Mouse (Mus musculus) liver, embryonic 15.5 days (tissue): ENCODE measurements around the gene Zfp446. TPM values are rescaled to one million over a fixed set of nuclear protein-coding genes. Genes with fewer than 3 reads are reported as not detected.

Source experiments
- ATAC-seq: fragments of 200-750 bp; cut with Nextera tagmentation; 2 replicates; pipeline ENCODE4 v1.8.0; 2017; ENCODE audit warnings: moderate number of reproducible peaks, mild to moderate bottlenecking, moderate library complexity; ENCODE audit not compliant: insufficient read depth
- H3K27ac ChIP-seq: fragments of 300-500 bp; sonication (generic); replicated peaks from 2 replicates; pipeline ENCODE4 v1.5.1; 2015; ENCODE audit warnings: mild to moderate bottlenecking, inconsistent platforms
- H3K27me3 ChIP-seq: fragments of 300-500 bp; sonication (generic); 2 replicates; pipeline ENCODE4 v1.6.1; 2015; ENCODE audit warnings: mild to moderate bottlenecking, inconsistent platforms
- H3K36me3 ChIP-seq: fragments of 300-500 bp; sonication (generic); replicated peaks from 2 replicates; pipeline ENCODE4 v1.6.1; 2015; ENCODE audit warnings: moderate library complexity, mild to moderate bottlenecking, inconsistent platforms
- H3K4me1 ChIP-seq: fragments of 300-500 bp; sonication (generic); replicated peaks from 2 replicates; pipeline ENCODE4 v1.6.1; 2015; ENCODE audit warnings: inconsistent platforms
- H3K4me2 ChIP-seq: fragments of 300-500 bp; sonication (generic); 2 replicates; pipeline ENCODE4 v1.6.1; 2015; ENCODE audit warnings: moderate library complexity, mild to moderate bottlenecking, inconsistent platforms
- H3K4me3 ChIP-seq: fragments of 300-500 bp; sonication (generic); replicated peaks from 2 replicates; pipeline ENCODE4 v1.5.1; 2015; ENCODE audit warnings: mild to moderate bottlenecking, inconsistent platforms
- H3K9ac ChIP-seq: fragments of 300-500 bp; sonication (generic); 2 replicates; pipeline ENCODE4 v1.6.1; 2015; ENCODE audit warnings: moderate library complexity, mild to moderate bottlenecking, inconsistent platforms
- H3K9me3 ChIP-seq: fragments of 300-500 bp; sonication (generic); replicated peaks from 2 replicates; pipeline ENCODE4 v1.6.1; 2016; ENCODE audit warnings: inconsistent platforms
- WGBS: fragments of 180-500 bp; shearing (Covaris S2); methylation state at CpG from one replicate; pipeline ENCODE4 v1.1.7; 2015; ENCODE audit warnings: mixed read lengths; ENCODE audit not compliant: insufficient replicate concordance; 5-methylcytosine and 5-hydroxymethylcytosine counted together
- polyA plus RNA-seq: library from polyadenylated mRNA; unstranded; fragments of >200 nt; fragmentation: Nextera tagmentation; extraction: Ambion mirVana; gene quantifications from 2 replicates; pipeline ENCODE4 v1.2.1, GENCODE M21; 2015

The Zfp446 gene
- polyA plus RNA-seq, 1 experiment from 2014 or later, result 2.2 TPM

DNA sequence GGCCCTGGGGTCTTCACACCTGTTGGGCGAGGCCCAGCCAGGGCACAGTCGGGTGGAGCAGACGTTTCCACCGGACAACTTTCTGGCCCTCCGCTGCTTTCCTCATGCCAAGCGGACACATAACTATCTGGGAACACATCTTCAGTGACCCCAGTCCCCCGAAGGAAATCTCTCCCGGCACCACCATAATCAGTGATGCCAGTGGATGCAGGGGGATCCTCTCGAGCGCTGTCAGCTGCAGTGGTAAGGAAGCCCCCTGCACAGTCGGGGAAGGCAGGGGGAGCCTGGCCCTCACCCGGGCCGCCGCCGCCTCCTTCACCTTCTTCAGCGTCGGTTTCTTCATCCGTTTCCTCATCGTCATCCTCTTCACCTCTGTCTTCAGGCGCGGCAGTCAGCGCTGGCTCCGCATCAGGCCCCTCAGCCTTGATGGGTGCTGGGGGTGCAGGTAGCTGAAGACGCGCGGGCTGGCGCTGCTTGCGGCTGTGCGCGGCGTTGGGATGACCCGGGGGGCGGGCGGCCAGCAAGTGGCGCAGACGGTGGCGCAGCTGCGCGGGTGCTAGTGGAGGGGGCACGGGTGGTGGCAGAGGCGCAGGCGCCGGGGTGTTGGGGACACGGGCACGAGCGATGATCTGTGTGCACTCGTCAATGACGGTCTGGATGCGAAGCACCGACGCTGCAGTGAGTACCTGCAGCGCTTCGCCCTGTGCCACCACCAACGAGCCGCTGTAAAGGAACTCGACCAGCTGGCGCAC is 29.9 kb downstream of the Zfp446 start:
- WGBS, result 83% methylated on average over 57 of the region's 57 CpGs
- H3K4me3 ChIP-seq, result no peak overlapping the region

DNA sequence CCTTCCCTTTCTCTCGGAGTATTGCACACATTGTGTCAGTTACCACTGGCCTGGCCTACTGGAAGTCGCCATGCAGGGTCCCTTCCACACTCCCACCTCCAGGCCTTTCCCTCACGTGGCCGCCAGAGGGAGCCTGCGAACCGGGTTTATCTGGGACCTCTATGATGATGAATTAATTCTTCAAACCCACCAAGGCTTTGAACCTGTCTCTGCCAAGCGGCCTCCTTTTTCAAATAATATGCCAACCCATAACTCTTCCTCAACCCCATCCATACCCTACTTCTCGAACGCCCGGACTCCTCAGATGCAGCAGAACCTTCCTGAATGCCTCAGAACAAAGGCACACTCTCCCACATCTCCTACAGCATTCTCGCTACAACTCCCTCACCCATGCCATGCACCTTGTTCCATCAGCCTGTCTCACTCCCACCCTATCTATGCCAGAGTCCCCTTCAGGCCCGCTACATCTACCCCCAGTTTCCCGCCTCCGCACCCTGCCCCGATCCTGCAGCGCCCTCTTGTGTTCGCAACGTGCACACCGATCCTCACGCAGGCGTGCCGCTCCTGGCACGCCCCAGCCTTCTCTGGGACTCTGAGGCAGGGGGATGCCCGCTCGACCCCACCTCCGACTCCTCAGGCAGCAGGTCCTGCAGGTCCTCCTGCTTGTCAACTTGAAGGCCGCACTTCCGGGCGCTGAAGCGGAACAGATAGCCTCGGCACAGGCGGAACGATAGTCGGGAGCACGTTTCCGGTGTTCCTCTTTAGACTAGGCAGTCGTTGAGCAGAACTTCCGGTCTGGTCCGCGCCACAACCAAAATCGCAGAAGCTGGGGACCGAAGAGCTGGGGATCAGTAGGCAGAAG is 31.7 kb downstream of the Zfp446 start:
- peaks cover 37% of the 10 kb centered on the region for H3K36me3 ChIP-seq

More for the DNA sequence above, 29.9 kb downstream of the Zfp446 start:
- Histone ChIP-seq H3K9ac (no peak overlapping the region), H3K4me2 (no peak overlapping the region), H3K4me1 (peaks cover 24% of the 10 kb centered on the region), H3K27ac (no peak overlapping the region), H3K36me3 (peaks cover 41% of the 10 kb centered on the region), H3K27me3 (no peaks in the 10 kb centered on the region), H3K9me3 (no peaks in the 10 kb centered on the region)
- ATAC-seq, result no peak

DNA sequence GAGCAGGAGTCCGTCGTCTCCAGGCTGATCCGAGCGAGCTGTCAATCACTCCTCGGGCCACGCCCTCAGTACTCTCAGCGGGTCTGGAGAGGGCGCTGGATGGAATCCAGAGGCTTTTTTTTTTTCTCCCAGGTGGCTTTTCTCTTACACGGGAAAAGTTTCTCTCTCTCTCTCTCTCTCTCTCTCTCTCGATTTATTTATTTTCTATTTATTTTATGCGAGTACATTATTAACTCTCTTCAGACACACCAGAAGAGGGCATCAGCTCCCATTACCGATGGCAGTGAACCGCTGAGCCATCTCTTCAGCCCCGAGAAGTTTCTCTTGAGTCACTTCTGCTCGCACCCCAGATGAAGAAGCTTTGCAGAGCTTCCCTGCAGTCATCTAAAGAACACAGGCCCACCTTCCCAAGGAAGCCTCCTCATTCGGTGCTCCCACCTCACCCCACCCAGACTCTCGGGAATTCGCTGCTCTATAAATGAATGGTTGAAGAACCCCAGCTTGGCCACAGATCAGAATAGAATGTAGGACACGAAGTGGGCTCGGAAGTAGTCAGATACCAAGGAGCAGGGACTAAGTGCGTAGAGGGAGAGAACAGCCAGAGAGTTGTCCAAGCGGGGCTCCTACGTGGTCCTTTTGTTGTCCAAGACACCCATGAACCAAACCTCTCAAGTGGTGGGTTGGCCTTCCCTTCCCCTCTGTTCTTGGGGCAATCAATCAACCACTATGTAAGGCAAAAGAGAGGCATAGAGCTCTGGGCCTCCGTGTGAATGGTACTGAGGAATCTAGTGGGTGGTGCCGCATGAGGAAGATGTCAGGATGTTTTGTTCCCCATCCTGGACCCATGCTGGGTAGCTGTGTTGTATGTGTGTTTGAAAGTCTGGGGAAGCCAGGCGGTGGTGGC is 32.6 kb downstream of the Zfp446 start, which contains the start of gene Zbtb45:
Gene Zbtb45 (minus strand): TSS at position 30 of the 904 bp plus-strand sequence.
- Histone ChIP-seq H3K27ac (peak within 1 kb of the TSS; percentile 96), H3K9me3 (no peaks in the 10 kb centered on the region), H3K27me3 (no peaks in the 10 kb centered on the region), H3K36me3 (peaks cover 31% of the 10 kb centered on the region), H3K4me3 (peak within 1 kb of the TSS; percentile 75), H3K4me2 (peak within 1 kb of the TSS; percentile 92), H3K9ac (peak within 1 kb of the TSS; percentile 85), H3K4me1 (peaks cover 36% of the 10 kb centered on the region)
- WGBS, result 15% methylated on average over 26 of the region's 26 CpGs
- peak; percentile 88 for ATAC-seq

More for the DNA sequence above, 31.7 kb downstream of the Zfp446 start:
- Histone ChIP-seq H3K9me3 (no peaks in the 10 kb centered on the region), H3K27ac (peak overlapping the region; percentile 96), H3K4me3 (peak overlapping the region; percentile 75), H3K9ac (peak overlapping the region; percentile 85), H3K4me1 (peaks cover 34% of the 10 kb centered on the region), H3K27me3 (no peaks in the 10 kb centered on the region), H3K4me2 (peak overlapping the region; percentile 92)
- WGBS, result under 1% methylated on average over 42 of the region's 42 CpGs
- ATAC-seq, result peak; percentile 87

DNA sequence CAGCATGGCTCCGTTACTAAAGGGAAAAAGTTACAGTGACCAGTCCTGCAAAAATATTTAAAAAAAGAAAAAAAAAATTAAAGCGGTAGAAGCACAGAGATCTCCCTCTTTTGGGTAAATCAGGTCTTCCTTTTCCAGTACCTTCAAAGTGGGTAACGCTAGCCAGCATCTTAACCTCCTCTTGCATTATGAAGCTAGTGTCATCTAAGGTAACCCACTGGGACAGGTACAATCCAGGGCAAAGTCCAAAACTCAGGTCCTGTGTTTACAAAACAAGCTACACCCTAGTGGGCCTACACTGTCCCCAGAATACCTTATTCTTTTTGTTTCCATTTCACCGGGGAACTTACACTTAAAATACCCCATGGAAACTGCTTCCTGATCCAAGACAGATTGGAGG is 36.0 kb downstream of the Zfp446 start:
- WGBS, result 63% methylated on average over 4 of the region's 4 CpGs
- ATAC-seq, result no peak
- H3K27ac ChIP-seq, result no peak overlapping the region
- H3K9me3 ChIP-seq, result no peaks in the 10 kb centered on the region
- no peak overlapping the region for H3K4me3 ChIP-seq
- H3K9ac ChIP-seq, result no peak overlapping the region
- H3K4me1 ChIP-seq, result peaks cover 49% of the 10 kb centered on the region
- no peak overlapping the region for H3K4me2 ChIP-seq
- H3K27me3 ChIP-seq, result no peaks in the 10 kb centered on the region
- no peaks in the 10 kb centered on the region for H3K36me3 ChIP-seq

DNA sequence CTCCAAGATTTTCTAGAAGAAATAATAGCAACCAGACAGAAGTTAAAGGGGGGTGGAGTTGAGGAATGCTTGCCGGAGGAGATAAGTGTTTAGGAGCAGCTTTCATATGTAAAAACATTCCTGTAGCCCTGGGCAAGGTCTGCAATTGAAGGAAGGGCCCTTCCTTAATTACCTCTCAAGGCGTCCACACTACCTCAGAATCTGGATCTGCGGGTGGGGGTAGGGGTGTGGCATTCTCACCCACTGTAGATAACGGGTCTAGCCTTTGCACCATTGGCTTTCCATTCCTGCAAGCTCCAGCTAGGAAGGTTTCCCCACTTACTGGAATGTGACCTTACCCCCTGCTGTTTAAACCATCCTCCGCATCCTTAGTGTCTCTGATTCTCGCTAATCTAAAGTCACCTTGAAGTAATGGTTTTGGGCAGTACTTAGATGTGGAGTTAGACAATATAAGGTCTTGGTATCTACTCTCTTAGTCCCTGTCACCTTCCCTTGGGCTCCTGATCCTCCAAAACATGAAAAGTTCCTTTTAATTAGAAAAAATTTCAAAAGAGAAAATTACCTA is 36.7 kb downstream of the Zfp446 start:
- no peaks in the 10 kb centered on the region for H3K27me3 ChIP-seq
- H3K36me3 ChIP-seq, result no peaks in the 10 kb centered on the region
- WGBS, result 40% methylated on average over 6 of the region's 6 CpGs
- peaks cover 45% of the 10 kb centered on the region for H3K4me1 ChIP-seq
- H3K9me3 ChIP-seq, result no peaks in the 10 kb centered on the region
- H3K4me3 ChIP-seq, result no peak overlapping the region
- no peak for ATAC-seq
- H3K27ac ChIP-seq, result no peak overlapping the region
- H3K4me2 ChIP-seq, result no peak overlapping the region
- no peak overlapping the region for H3K9ac ChIP-seq

DNA sequence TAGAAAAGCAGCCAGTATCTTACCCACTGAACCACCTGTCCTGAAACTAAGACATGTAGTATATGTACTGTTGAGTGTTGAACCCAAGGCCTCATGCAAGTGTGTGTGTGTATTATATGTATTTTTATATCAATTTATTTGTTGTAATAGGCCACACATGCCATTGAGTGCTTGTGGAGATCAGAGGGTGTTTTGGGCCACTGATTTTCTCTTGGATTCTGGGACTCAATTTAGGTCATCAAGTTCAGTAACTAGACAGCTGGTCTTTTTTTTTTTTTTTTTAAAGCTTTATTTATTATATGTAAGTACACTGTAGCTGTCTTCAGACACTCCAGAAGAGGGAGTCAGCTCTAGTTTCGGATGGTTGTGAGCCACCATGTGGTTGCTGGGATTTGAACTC is 37.6 kb downstream of the Zfp446 start:
- Histone ChIP-seq H3K4me2 (no peak overlapping the region), H3K4me1 (peaks cover 43% of the 10 kb centered on the region), H3K27ac (no peak overlapping the region), H3K9ac (no peak overlapping the region), H3K4me3 (no peak overlapping the region), H3K36me3 (no peaks in the 10 kb centered on the region), H3K27me3 (no peaks in the 10 kb centered on the region), H3K9me3 (no peaks in the 10 kb centered on the region)
- no peak for ATAC-seq
- 63% methylated on average over 1 of the region's 1 CpGs for WGBS

DNA sequence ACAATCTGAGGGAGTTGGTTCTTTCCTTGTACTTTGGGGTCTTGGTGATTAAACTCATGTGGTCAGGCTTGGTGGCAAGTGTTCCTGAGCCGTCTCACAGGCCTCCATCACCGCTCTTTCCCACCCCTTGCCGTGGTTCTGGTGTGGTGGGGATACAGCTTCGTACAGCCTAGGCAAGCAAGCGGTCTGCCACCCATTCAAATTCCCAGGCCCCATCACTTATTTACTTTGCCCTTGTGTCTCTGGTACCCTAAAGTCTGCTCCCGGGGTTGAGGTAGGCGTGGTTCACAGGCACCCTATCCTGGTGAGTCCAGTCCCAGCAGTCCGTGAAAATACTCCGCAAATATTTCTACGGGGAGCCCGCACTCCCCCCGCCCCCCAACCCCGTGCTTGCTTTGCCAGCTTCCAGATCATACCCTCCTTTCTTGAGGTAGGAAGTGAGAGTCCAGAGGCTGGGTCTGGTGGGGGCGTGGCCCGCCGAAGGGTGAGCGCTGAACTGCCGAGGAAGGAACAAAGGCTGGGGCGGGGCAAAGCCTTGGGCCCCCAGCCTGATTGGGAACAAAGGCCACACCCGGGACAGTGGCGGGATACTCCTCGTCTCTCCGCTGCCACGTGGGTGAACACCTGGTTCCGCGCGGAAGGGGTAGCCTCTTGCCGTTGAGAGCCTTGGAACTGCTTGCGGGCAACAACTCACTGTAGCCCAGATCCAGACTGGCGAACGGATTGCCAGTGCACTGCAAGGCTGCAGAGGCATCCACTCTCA is 45.3 kb downstream of the Zfp446 start:
- peak; percentile 17 for ATAC-seq
- H3K9ac ChIP-seq, result peak overlapping the region; percentile 85
- H3K4me3 ChIP-seq, result peak overlapping the region; percentile 89
- H3K4me2 ChIP-seq, result peak overlapping the region; percentile 98
- no peaks in the 10 kb centered on the region for H3K27me3 ChIP-seq
- H3K9me3 ChIP-seq, result no peaks in the 10 kb centered on the region
- H3K27ac ChIP-seq, result peak overlapping the region; percentile 98
- 4% methylated on average over 31 of the region's 31 CpGs for WGBS
- peaks cover 52% of the 10 kb centered on the region for H3K4me1 ChIP-seq
- H3K36me3 ChIP-seq, result peaks cover 27% of the 10 kb centered on the region

DNA sequence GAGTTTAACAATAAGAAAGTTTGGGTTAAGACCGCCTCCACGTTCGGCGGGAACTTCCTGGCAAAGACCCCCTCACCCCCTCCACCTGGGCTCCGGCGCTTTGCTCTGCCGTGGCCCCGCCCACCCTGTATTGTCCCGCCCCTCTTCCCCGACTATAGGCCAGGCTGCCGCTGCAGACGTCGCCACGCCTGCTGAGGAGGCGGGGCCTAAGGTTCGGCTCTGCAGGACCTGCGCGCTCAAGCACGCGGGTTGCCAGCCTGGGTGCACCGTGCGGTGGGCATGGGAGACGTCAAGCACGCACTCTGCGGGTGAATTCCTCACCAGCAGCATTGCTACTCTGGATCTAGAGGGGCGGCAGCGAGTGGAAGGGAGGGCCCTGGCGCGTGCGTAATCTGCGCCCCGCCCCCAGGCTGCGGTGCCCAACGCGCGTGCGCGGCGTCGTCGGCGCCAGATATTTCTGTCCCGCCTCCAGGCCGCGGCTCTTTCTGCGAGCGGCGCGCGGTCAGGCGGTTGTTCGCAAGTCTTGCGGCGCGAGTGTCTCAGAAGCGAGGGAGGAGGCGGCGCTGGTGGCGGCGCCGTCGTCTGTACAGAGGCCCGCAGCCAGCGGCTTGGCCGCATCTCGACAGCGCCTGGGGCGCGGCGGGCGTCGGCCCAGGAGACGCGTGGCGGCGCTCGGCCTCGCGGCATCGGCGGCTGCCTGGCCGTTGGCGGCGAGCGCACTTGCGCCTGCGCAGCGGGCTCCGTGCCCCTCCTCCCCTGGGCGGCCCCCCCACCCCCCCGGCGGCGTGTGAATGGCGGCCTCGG is 46.5 kb downstream of the Zfp446 start:
- no peaks in the 10 kb centered on the region for H3K27me3 ChIP-seq
- peak overlapping the region; percentile 98 for H3K4me2 ChIP-seq
- WGBS, result under 1% methylated on average over 93 of the region's 95 CpGs
- peak overlapping the region; percentile 98 for H3K27ac ChIP-seq
- peak; percentile 80 for ATAC-seq
- H3K9me3 ChIP-seq, result no peaks in the 10 kb centered on the region
- H3K36me3 ChIP-seq, result peaks cover 39% of the 10 kb centered on the region
- peak overlapping the region; percentile 85 for H3K9ac ChIP-seq
- H3K4me3 ChIP-seq, result peak overlapping the region; percentile 89
- peaks cover 43% of the 10 kb centered on the region for H3K4me1 ChIP-seq

DNA sequence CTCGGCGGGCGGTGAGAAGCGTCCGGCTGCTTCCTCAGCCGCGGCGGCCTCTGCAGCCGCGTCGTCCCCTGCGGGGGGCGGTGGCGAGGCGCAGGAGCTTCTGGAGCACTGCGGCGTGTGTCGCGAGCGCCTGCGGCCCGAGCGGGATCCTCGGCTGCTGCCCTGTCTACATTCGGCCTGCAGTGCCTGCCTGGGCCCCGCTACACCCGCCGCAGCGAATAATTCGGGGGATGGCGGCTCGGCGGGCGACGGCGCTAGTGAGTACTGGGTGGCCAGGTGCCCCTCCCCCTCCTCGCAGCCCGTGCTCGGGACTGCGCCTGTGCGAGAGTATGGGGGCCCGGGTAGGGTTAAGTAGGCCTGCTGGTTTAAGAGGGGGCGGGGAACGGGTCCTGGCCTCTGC is 47.2 kb downstream of the Zfp446 start:
- ATAC-seq, result peak; percentile 45
- Histone ChIP-seq H3K27me3 (no peaks in the 10 kb centered on the region), H3K27ac (peak overlapping the region; percentile 98), H3K9ac (peak overlapping the region; percentile 85), H3K4me2 (peak overlapping the region; percentile 98), H3K4me1 (peaks cover 43% of the 10 kb centered on the region), H3K9me3 (no peaks in the 10 kb centered on the region), H3K36me3 (peaks cover 46% of the 10 kb centered on the region), H3K4me3 (peak overlapping the region; percentile 89)
- WGBS, result under 1% methylated on average over 29 of the region's 44 CpGs
